Mouse (Mus musculus): ENCODE data around the gene Slit3.

GRCm38 (mm10) chr11:35589892-35590291, 468.9 kb downstream of the Slit3 start:
- TF ChIP-seq CTCF (IDR thresholded peaks at IDR 0.05) (no peak), EP300 (IDR thresholded peaks at IDR 0.05) (no peak)

Measured in lung, postnatal 0 days (tissue).